In genomic region chr4:128710286-128710685, GRCm38 (mm10) we compare ENCODE assay signal across 23 mouse cellular contexts. TPM values are rescaled to one million over a fixed set of nuclear protein-coding genes. Genes with fewer than 3 reads are reported as not detected.
A peak's percentile ranks its signal among the peaks of the same experiment; 100 is the strongest.
DNase-seq lines count a peak whose midpoint lies in the region; ATAC-seq and TF ChIP-seq lines count a peak whose summit lies in the region.
"Had no signal": no experiment of that assay in that cellular context is flagged by ENCODE, and none has a peak within 500 bp of the region (broad histone marks: within the 10 kb centered on the region; RNA-seq: fewer than 3 reads in every experiment).

No protein-coding gene starts in this region.

- H3K4me1 ChIP-seq in hindbrain, embryonic 10.5 days (replicated peaks): peaks cover 75% of the 10 kb centered on the region
- H3K4me1 ChIP-seq in hindbrain, embryonic 11.5 days (replicated peaks; ENCODE audit: control insufficient read depth, insufficient read depth, low read length): peaks cover 22% of the 10 kb centered on the region
- H3K4me1 ChIP-seq in midbrain, embryonic 13.5 days (replicated peaks): peaks cover 60% of the 10 kb centered on the region
- H3K4me1 ChIP-seq in midbrain, postnatal 0 days (ENCODE audit: insufficient read depth, low read length): peaks cover 7% of the 10 kb centered on the region
- peaks cover 45% of the 10 kb centered on the region for H3K4me1 ChIP-seq in embryonic facial prominence, embryonic 13.5 days
- H3K4me1 ChIP-seq in heart, embryonic 10.5 days: peaks cover 53% of the 10 kb centered on the region

- H3K27me3 ChIP-seq in hindbrain, embryonic 10.5 days (ENCODE audit: insufficient read depth, poor library complexity, severe bottlenecking): peaks cover 31% of the 10 kb centered on the region
- no peaks in the 10 kb centered on the region; the same call in 1 of the 2 replicates for H3K27me3 ChIP-seq in hindbrain, embryonic 11.5 days (ENCODE audit: control insufficient read depth, insufficient read depth, low read length)
- peaks cover 15% of the 10 kb centered on the region; the same call in 1 of the 2 replicates for H3K27me3 ChIP-seq in midbrain, embryonic 13.5 days
- H3K27me3 ChIP-seq in midbrain, postnatal 0 days (ENCODE audit: insufficient read depth, low read length): no peaks in the 10 kb centered on the region
- H3K27me3 ChIP-seq in embryonic facial prominence, embryonic 13.5 days: peaks cover 4% of the 10 kb centered on the region; the same call in 1 of the 2 replicates
- peaks cover 36% of the 10 kb centered on the region for H3K27me3 ChIP-seq in heart, embryonic 10.5 days (ENCODE audit: insufficient read depth, poor library complexity, severe bottlenecking)
- H3K27me3 ChIP-seq: embryonic facial prominence, embryonic 12.5 days had no signal

- H3K9ac ChIP-seq in hindbrain, embryonic 11.5 days (ENCODE audit: low read depth, low read length): no peak overlapping the region
- 0 out of 2 replicates have a peak overlapping the region, but pooled peaks have one; percentile 40 for H3K9ac ChIP-seq in midbrain, embryonic 13.5 days (replicated peaks)
- H3K9ac ChIP-seq in midbrain, postnatal 0 days (replicated peaks; ENCODE audit: low read length, poor library complexity, severe bottlenecking): no peak overlapping the region
- 0 out of 2 replicates have a peak overlapping the region, but pooled peaks have one; percentile 3 for H3K9ac ChIP-seq in embryonic facial prominence, embryonic 13.5 days
- H3K9ac ChIP-seq: embryonic facial prominence, embryonic 12.5 days; heart, embryonic 13.5 days; kidney, embryonic 15.5 days; liver, embryonic 13.5 days; lung, embryonic 14.5 days had no signal

- 82% methylated on average over 6 of the region's 6 CpGs for WGBS in hindbrain, embryonic 10.5 days
- WGBS in hindbrain, embryonic 11.5 days: 77% methylated on average over 6 of the region's 6 CpGs
- 71% methylated on average over 6 of the region's 6 CpGs for WGBS in midbrain, embryonic 13.5 days
- 77% methylated on average over 6 of the region's 6 CpGs for WGBS in midbrain, postnatal 0 days
- 76% methylated on average over 6 of the region's 6 CpGs for WGBS in embryonic facial prominence, embryonic 13.5 days
- 82% methylated on average over 6 of the region's 6 CpGs for WGBS in heart, embryonic 10.5 days

- H3K9me3 ChIP-seq in hindbrain, embryonic 10.5 days: no peaks in the 10 kb centered on the region
- H3K9me3 ChIP-seq in hindbrain, embryonic 11.5 days (ENCODE audit: control insufficient read depth, low read length): no peaks in the 10 kb centered on the region
- no peaks in the 10 kb centered on the region for H3K9me3 ChIP-seq in midbrain, embryonic 13.5 days
- no peaks in the 10 kb centered on the region for H3K9me3 ChIP-seq in midbrain, postnatal 0 days (ENCODE audit: low read length)
- no peaks in the 10 kb centered on the region for H3K9me3 ChIP-seq in embryonic facial prominence, embryonic 13.5 days
- H3K9me3 ChIP-seq in heart, embryonic 10.5 days: no peaks in the 10 kb centered on the region
- H3K9me3 ChIP-seq: embryonic facial prominence, embryonic 12.5 days; heart, embryonic 13.5 days; kidney, embryonic 15.5 days; liver, embryonic 13.5 days had no signal

- no peak overlapping the region for H3K4me3 ChIP-seq in hindbrain, embryonic 10.5 days
- no peak overlapping the region for H3K4me3 ChIP-seq in hindbrain, embryonic 11.5 days (ENCODE audit: low read depth, low read length)
- no peak overlapping the region for H3K4me3 ChIP-seq in midbrain, embryonic 13.5 days (replicated peaks)
- no peak overlapping the region for H3K4me3 ChIP-seq in midbrain, postnatal 0 days (ENCODE audit: low read depth, low read length)
- H3K4me3 ChIP-seq in embryonic facial prominence, embryonic 13.5 days: no peak overlapping the region
- no peak overlapping the region for H3K4me3 ChIP-seq in heart, embryonic 10.5 days
- H3K4me3 ChIP-seq: embryonic facial prominence, embryonic 12.5 days; erythroblast, embryonic 14.5 days; heart, embryonic 13.5 days; kidney, embryonic 15.5 days; liver, embryonic 13.5 days had no signal

- no peak for ATAC-seq in hindbrain, embryonic 11.5 days (ENCODE audit: low FRiP score)
- ATAC-seq in midbrain, embryonic 13.5 days: no peak
- ATAC-seq in midbrain, postnatal 0 days (ENCODE audit: low FRiP score): no peak
- ATAC-seq in embryonic facial prominence, embryonic 13.5 days (ENCODE audit: insufficient number of reproducible peaks, insufficient read depth, low FRiP score, low TSS enrichment, low read depth): no peak
- ATAC-seq: forebrain, embryonic 14.5 days had no signal

- no peak overlapping the region for H3K4me2 ChIP-seq in hindbrain, embryonic 11.5 days (replicated peaks; ENCODE audit: low read depth, low read length)
- no peak overlapping the region for H3K4me2 ChIP-seq in midbrain, embryonic 13.5 days (replicated peaks)
- no peak overlapping the region for H3K4me2 ChIP-seq in midbrain, postnatal 0 days (ENCODE audit: low read depth, low read length, poor library complexity, severe bottlenecking)
- H3K4me2 ChIP-seq in embryonic facial prominence, embryonic 13.5 days: no peak overlapping the region
- H3K4me2 ChIP-seq: heart, embryonic 13.5 days; kidney, embryonic 15.5 days; lung, embryonic 14.5 days had no signal

- peak overlapping the region; percentile 86; the same call in 1 of the 2 replicates for H3K27ac ChIP-seq in hindbrain, embryonic 10.5 days
- no peak overlapping the region for H3K27ac ChIP-seq in hindbrain, embryonic 11.5 days (ENCODE audit: low read depth, low read length)
- H3K27ac ChIP-seq in midbrain, embryonic 13.5 days: peak overlapping the region; percentile 59
- H3K27ac ChIP-seq in midbrain, postnatal 0 days (ENCODE audit: low read depth, low read length): no peak overlapping the region
- no peak overlapping the region for H3K27ac ChIP-seq in embryonic facial prominence, embryonic 13.5 days
- no peak overlapping the region for H3K27ac ChIP-seq in heart, embryonic 10.5 days
- H3K27ac ChIP-seq: heart, embryonic 13.5 days; kidney, embryonic 15.5 days; liver, embryonic 13.5 days; stomach, postnatal 0 days had no signal

- H3K36me3 ChIP-seq in hindbrain, embryonic 10.5 days: no peaks in the 10 kb centered on the region
- no peaks in the 10 kb centered on the region for H3K36me3 ChIP-seq in hindbrain, embryonic 11.5 days (ENCODE audit: control insufficient read depth, insufficient read depth, low read length)
- H3K36me3 ChIP-seq in midbrain, embryonic 13.5 days: 0 out of 2 replicates have a peak, but pooled peaks cover 6% of the 10 kb centered on the region
- H3K36me3 ChIP-seq in midbrain, postnatal 0 days (ENCODE audit: insufficient read depth, low read length): peaks cover 21% of the 10 kb centered on the region
- H3K36me3 ChIP-seq in embryonic facial prominence, embryonic 13.5 days: no peaks in the 10 kb centered on the region
- H3K36me3 ChIP-seq in heart, embryonic 10.5 days: no peaks in the 10 kb centered on the region
- H3K36me3 ChIP-seq: heart, embryonic 13.5 days; liver, embryonic 13.5 days had no signal

- DNase-seq in hindbrain, embryonic 10.5 days (ENCODE audit: low spot score): no peak
- no peak for DNase-seq in hindbrain, embryonic 11.5 days (ENCODE audit: low spot score)
- no peak for DNase-seq in midbrain, postnatal 0 days (ENCODE audit: low spot score)
- DNase-seq in cerebellum, adult 9-11 months: peak; percentile 77
- DNase-seq in gastrocnemius, adult 8-10 months (ENCODE audit: low spot score in 2 of 2): no peak
- no peak for DNase-seq in heart, embryonic 10.5 days (ENCODE audit: low spot score)
- DNase-seq: adrenal gland, adult 2 months; gastrocnemius, postnatal 25 days; heart, adult 18-20 months; kidney, adult 11 months; kidney, postnatal 36 days; liver, embryonic 13.5 days; lung, embryonic 14.5 days; right cerebral cortex, postnatal 14 days had no signal

- no peak for TF ChIP-seq CTCF in midbrain, postnatal 0 days (IDR thresholded peaks at IDR 0.05)

RNA-seq across cellular contexts. Expression of gene A3galt2, which starts 44.9 kb away (rescaled TPM):
- 0.18 and 0.26 TPM in 2 replicates for polyA plus RNA-seq in hindbrain, embryonic 10.5 days (2016; fragmentation: Nextera tagmentation; extraction: Ambion mirVana)
- polyA plus RNA-seq in hindbrain, embryonic 11.5 days (2014; fragmentation: Nextera tagmentation; extraction: Ambion mirVana): 0.42 and 0.51 TPM in 2 replicates
- polyA plus RNA-seq in midbrain, embryonic 13.5 days (2015; fragmentation: Nextera tagmentation; extraction: Ambion mirVana): 0.23 and 0.58 TPM in 2 replicates
- total RNA-seq in midbrain, postnatal 0 days (2014; rRNA removed): 0.19 and 0.38 TPM in 2 replicates
- polyA plus RNA-seq in midbrain, postnatal 0 days (2015; fragmentation: Nextera tagmentation; extraction: Ambion mirVana): 0.05 TPM in 1 of 2 replicates, not detected in the other
- 0.29 and 0.38 TPM in 2 replicates for polyA plus RNA-seq in embryonic facial prominence, embryonic 13.5 days (2015; fragmentation: Nextera tagmentation; extraction: Ambion mirVana)
- not detected for total RNA-seq in gastrocnemius, adult 8-10 months (2022)
- 0.04 and 0.10 TPM in 2 replicates for polyA plus RNA-seq in heart, embryonic 10.5 days (2016; fragmentation: Nextera tagmentation; extraction: Ambion mirVana)
- total RNA-seq: MEL had no signal
- polyA plus RNA-seq: erythroblast, embryonic 14.5 days; liver, embryonic 13.5 days; stomach, postnatal 0 days had no signal

RNA-seq across cellular contexts. Expression of gene Phc2, which starts 55.8 kb away (rescaled TPM):
- 41.9 and 62.2 TPM in 2 replicates for polyA plus RNA-seq in hindbrain, embryonic 10.5 days (2016; fragmentation: Nextera tagmentation; extraction: Ambion mirVana)
- polyA plus RNA-seq in hindbrain, embryonic 11.5 days (2014; fragmentation: Nextera tagmentation; extraction: Ambion mirVana): 46.8 and 92.2 TPM in 2 replicates
- 30.0 and 36.1 TPM in 2 replicates for polyA plus RNA-seq in midbrain, embryonic 13.5 days (2015; fragmentation: Nextera tagmentation; extraction: Ambion mirVana)
- 64.3 and 66.1 TPM in 2 replicates for total RNA-seq in midbrain, postnatal 0 days (2014; rRNA removed)
- 31.4 and 34.8 TPM in 2 replicates for polyA plus RNA-seq in midbrain, postnatal 0 days (2015; fragmentation: Nextera tagmentation; extraction: Ambion mirVana)
- 17.8 and 27.5 TPM in 2 replicates for polyA plus RNA-seq in embryonic facial prominence, embryonic 13.5 days (2015; fragmentation: Nextera tagmentation; extraction: Ambion mirVana)
- total RNA-seq in gastrocnemius, adult 8-10 months (2022): 10 to 100 TPM; 12.3 to 18.1 (median 14.6) TPM
- 24.5 and 35.2 TPM in 2 replicates for polyA plus RNA-seq in heart, embryonic 10.5 days (2016; fragmentation: Nextera tagmentation; extraction: Ambion mirVana)

Comparison
In these comparisons a context has a peak if more than half of its experiments do, and no peak if none do; other contexts are left out.
1. H3K27ac ChIP-seq: peak in hindbrain, embryonic 10.5 days (single experiment) and midbrain, embryonic 13.5 days (single experiment); none in hindbrain, embryonic 11.5 days (single experiment), midbrain, postnatal 0 days (single experiment), embryonic facial prominence, embryonic 13.5 days (single experiment) and heart, embryonic 10.5 days (single experiment).
2. H3K9ac ChIP-seq: peak in midbrain, embryonic 13.5 days (single experiment) and embryonic facial prominence, embryonic 13.5 days (single experiment); none in hindbrain, embryonic 11.5 days (single experiment) and midbrain, postnatal 0 days (single experiment).